Mouse (Mus musculus) kidney, postnatal 4 days (tissue): ENCODE measurements around the gene Taok3.

ENCODE experiments used
- DNase-seq, 2 experiments: peaks; one replicate each; pipeline ENCODE4 v3.0.0; 2021; ENCODE audit warnings: mixed read lengths in 2 of 2

The Taok3 gene

DNA sequence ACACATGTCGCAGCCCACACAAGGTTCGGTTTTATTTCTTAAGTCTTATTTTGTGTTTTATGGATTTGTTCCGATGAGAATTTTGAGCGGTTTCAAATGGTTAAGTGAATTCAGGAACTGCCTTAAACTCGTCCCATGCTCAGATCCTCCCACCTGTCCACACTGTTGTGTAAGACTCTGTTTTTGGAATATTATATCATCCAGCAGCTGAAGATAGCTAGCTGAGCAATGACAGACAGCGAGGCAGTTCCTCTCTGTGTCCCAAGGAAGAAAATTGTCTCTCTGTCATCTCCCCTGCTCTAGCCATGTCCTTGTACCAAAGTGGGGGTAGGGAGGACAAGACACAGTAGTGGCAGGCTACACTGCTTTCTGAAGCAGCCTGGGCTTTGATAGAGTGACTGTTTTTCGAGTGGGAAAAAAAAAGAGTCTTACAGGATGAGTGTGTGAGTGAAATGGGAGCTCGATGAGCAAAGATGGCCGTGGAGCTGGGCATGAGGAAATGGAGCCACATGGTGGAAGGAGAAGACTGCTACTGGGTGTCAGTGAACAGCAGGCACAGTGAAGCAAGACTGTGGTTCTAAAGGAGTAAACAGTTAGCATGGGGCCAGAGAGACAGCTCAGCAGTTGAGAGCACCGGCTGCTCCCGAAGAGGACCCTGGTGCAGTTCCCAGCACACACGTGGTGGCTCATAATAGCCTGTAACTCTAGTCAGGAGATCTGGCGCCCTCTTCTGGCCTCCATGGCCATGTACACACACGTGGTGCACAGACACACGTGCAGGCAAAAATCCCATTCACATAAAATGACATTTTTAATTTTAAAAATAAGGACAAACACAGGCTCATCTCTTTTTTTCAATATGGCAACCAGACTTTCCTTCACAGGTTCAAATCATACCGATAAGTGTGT lies 27.5 kb downstream of the Taok3 start:
- no peak for DNase-seq

DNA sequence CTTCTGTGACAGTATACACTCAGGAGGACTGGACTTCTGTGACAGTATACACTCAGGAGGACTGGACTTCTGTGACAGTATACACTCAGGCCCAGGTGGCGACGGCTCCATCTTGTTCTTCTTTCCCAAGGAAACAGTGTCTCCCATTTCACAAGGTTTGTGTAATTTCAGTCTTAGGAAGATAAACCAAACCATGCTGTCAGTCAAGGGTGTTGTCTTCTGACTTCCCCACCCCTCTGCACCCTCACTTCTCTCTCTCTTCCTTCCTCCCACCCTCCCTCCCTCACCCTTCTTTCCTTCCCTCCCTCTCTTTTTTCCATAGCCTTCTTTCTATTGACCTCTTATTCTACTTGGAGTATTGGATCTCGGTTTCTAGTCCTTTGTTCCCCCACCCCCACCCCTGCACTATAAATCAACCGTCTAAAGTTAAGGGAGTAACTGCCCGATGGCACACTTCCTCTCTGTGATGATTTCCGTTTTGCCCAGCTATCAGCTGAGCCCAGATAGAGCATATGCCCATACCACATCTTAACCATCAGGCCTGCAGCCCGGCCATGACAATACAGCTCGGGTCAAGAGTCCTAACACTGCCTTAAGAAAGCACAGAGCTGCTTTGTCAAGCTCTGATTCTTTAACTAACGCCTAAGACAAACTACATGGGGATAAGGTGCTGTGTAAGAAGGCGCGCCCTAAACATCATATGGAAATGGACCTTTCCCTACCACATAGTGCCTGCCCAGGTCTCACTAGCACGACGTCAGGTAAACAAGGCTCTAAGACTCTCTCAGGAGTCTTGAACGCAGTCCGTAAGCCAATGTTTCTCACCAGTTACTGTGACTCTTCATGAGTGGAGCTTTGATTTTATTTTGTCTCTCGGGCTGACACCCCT lies 29.4 kb downstream of the Taok3 start:
- DNase-seq: no peak

DNA sequence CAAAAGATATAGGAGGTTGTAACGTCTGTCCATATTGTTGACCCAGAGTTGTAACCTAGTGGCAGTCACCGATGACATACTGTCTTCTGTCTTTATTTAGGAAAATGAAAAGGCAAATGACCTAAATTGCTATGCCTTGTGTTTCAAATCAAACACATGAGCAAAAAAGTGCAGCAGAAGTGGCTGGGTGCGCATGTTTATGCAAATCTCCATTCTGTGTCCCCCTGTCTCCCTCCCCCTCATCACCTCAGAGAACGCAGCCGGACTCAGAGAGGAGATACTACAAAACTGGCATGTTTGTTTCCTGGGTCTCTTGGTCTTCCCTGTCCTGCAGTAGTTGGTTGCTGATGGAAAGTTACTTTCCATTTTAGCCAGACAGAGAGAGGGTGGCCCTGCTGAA lies 30.1 kb downstream of the Taok3 start:
- no peak for DNase-seq

DNA sequence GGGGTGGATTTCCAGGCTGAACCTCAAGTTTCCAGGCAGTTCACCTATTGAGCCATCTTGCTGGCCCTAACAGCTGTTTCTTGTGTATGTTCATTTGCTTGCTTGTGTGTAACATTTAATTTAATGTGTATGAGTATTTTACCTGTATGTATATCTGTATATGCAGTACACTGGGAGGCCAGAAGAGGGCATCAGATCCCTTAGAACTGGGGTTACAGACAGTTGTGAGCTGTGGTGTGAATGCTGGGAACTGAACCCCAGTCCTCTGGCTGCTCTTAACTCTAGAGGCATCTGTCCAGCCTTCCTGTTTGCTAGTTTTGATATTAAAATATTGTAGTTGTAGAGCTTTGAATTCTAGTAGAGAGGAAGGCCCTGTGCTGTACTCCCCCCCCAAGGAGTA lies 33.0 kb downstream of the Taok3 start:
- DNase-seq: no peak

DNA sequence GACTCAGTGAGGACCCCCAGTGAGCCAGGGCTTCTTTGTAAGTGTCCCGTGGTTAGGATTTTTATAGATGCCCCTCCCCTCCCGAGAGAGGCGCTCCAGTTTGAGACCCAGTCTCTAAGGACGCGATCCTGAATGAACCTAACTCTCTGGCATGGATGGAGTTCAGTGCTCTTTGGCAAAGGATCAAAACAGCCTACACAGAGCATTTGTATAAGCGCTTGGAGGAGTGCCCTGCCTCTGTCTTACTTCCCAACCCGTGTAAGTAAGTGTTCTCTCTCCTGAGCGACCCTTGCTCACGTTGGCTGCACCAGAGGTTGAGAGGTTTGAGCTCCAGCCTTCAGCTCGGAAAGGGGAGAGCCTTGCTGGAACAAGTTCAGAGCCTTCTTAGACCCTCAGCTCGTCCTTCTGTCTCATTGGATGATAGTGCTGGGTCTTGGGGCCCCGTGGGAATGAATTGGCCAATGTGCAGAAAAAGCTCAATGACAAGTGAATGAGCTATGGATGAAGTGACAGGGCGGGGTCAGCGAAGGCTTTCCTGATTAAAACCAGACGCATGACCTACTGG lies 33.7 kb downstream of the Taok3 start:
- peak; percentile 57 to 74 for DNase-seq

DNA sequence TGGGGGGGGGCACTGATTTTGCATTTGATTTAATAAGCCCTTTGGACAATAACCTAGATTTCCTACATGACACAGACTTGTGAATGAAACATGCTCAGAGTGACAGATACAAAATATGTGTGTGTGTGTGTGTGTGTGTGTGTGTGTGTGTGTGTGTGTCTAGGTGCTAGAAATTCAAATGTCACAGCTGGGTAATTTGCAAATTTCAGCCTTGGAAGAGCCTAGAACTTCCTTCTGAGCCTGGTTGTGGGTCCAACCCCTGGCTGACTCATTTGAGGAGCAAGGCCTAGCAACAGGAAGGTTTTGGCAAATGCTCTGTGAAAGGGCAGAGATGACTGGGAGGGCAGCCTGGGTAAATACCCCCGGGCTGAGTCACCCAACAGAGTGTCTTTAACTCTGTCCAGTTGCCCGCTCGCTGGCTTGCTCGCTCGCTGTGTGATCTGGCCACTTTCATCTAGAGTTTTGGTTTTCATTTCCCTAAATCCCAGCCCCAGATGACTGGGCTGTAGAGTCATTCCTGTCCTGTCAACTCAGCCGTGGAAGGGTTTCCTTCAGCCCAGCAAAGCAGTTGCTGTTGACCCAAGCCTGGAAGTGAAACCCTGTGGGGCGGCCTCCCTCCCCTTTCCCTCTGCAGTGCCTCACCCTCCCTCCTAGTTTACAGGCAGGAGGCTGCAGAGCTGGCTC lies 38.5 kb downstream of the Taok3 start:
- peak; percentile 43 to 55 for DNase-seq

DNA sequence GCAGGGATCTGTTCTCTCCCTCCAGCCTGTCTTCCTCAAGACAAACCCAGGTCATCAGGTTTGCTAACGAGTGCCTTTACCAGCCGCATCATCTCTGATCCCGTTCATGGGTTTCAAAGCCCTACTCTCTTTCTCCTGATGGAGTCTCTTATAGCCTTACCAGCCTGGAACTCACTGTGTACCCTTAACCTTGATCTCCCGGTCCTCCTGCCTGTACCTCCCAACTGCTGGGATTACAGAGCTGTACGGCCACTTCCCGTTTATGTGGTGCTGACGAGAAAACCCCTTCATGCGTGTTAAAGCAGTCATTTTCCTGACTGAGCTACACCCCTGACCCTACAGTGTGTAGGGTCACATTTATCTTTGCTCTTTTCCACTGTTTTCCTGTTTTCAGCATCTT lies 39.4 kb downstream of the Taok3 start:
- peak in 1 of 2 experiments; percentile 18 for DNase-seq

DNA sequence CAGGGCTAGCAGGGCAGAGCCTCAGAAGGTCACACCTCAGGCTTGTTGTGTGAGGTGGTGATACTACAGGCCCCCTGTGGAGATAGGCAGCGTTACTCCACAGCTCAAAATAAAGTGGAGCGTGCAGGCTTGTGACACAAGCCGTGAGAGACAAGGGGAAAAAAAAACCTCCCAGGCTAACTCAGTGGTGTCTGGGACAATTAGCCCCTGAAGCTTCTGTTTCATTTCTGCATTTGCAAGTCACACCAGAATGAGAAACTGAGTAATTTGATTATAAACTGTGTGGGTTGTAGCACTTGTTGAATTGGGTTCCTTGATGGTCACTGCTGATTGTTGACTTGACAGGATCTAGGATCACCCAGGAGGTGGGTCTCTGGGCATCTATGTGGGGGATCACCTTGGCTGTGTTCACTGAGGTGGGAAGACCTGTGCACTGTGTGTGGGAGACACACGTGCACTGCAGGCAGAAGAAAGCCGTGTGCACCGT lies 39.9 kb downstream of the Taok3 start:
- no peak for DNase-seq

DNA sequence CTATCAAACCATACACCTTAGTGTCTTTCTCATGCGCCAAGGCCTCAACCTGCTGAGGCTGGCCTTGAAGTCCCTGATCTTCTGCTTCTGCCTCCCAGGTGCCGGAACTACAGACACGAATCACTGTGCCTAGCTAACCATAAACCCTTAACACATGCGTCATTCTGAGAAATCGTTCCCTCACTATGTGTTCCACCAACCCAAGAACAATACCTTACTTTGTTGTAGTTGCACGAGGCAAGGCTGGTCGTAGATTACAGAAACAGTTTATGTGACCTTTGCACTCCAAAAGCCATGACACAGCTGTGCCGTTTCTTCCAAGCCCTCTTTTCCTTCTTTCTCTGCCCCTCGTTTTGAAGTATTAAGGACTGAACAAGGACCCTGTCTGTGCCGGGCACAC lies 40.6 kb downstream of the Taok3 start:
- DNase-seq: no peak

DNA sequence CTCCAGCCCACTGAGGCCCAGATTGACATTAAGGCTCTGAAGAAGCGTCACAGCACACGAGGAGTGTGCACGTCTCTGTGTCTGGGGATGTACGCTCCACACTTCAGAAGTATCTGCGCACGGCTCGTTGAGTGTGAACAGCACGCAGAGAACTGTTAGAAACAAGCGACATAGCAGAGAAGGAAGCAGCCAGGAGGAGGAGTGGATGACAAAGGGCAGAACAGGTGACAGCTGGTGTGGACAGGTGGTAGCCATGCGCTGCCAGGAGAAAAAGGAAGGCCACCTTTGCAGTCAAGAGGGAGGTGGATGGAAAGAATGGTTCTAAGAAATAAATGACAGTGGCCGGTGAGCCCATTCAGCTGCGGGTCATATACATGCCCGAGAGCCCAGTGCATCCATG lies 43.9 kb downstream of the Taok3 start:
- DNase-seq: no peak

DNA sequence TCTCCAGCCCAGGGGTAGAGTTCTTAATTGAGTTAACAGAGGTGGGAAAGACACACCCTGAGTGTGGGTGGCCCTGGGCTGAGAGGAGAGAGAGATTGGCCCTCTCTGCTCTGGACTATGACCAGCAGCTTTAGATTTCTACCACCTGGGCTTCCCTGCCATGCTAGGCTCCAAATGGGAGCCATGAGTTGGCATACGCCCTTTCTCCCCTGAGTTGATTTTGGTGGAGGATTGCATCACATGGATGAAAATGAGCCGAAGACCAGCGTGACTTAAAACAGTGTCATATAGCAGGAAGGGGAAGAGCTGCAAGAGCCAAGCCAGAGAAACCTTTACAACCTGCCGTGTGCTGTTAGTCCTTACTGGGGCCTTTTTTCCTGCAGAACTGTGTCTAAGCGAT lies 44.6 kb downstream of the Taok3 start:
- no peak for DNase-seq

DNA sequence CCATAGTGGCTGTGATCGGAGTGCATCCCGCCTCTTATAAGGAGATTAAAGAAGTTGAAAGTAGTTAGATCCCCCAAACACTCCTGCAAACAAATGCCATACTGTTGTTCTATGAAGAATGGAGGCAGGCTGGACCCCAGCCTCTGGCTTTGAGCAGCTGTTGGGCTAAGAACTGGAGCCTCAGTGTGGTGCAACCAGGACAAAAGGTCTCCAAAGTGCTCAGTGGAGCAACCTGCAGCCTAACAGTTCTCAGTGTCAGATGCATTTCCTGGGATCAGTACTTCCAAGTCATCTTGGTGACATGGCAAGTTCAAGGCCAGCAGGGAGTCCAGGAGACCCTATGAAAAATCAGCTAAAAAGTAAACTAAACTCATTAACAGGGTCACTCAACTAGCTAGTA lies 45.0 kb downstream of the Taok3 start:
- no peak for DNase-seq

DNA sequence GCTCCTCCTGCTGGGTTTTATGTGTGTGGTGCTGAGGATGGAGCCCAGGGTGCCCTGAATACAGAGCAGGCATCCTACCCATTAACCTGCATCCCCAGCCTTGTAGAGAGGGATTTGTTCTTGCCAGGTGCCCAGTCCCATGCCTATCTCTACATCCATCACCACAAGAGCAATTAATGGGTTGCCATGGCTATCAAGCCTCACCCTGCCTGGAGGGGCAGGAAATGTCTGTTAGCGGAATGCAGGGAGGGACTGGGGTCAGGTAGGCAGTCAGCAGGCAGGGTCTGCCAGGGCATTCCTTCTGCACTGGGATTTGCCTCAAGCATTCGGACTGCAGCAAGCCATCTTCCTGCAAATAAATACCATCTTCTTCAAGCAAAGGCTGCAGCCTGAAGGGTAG lies 46.0 kb downstream of the Taok3 start:
- DNase-seq: no peak

DNA sequence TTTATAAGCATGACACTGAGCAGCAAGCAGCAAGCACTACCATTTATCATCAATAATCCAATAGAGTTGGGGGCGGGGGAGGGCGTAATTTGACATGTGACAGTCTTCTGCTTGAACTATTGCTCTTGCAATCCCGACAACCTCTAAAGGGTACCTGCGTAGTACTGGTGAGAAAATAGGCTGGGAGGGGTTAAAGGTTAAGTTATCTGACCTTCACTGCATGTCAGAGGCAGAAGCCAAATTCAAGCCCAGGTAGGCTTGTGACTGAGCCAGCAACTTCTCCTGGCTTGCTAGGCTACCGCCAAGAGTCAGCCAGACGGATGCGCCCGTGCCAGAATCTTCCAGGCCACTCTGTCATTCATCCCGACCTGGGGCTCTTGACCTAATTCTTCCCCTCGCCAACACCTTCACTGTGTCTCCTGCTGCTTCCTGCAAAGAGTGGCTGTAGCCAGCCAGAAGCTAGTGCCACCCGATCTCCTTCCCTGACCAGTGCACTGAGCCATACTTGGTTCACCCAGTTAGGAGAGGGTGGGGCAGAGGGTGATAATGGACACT lies 47.0 kb downstream of the Taok3 start:
- no peak for DNase-seq

DNA sequence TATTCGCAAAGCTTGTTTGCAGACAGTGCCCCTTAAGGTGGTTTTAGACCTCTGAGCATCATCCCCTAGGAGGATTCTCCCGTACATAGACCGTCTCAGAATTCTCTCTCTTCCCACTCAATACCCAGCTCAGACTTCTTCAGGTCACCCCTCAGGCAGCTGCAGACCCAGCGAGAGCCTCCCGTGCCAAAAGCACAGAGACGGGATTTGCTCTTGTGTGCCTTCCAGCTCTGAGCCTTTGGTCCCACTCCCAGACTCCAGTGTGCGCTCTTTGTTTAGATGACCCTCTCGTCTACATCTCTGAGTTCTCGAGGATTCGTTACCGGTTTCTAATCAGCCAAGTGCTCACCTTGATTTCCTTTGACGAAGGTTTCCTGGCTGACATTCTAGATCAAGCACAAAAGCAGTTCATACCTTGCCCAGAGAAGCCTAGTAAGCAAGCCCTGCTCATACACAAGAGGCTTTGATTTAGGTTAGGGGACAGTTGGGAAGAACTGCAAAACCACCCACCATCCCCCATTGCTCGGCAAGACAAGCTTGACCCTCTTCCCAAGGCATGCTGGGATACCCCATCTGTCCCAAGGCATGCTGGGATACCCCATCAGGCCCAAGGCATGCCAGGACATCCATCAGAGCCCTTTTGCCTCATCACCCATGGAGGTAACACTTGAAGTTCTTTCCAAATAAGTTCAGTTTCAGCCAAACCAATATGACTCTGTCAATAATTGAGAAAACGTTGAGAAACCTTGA lies 48.6 kb downstream of the Taok3 start:
- DNase-seq: no peak

DNA sequence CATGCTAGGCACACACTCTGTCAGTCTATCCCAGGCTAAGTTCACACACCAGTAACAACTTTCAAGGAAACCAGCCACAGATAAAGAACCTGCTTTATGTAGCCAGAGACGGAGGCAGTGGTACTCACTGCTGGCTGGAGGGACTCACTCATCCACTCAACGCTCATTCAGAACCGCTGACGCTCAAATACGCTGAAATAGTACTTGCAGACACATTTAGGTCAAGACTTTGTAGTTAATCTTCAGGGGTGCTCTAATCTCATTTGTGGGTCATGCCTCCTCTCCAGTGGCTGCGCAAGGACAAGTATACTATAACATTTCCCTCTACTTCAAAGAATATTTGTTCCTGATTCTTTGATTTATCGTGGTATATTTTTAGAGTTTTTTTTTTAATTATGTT lies 54.1 kb downstream of the Taok3 start:
- DNase-seq: no peak

DNA sequence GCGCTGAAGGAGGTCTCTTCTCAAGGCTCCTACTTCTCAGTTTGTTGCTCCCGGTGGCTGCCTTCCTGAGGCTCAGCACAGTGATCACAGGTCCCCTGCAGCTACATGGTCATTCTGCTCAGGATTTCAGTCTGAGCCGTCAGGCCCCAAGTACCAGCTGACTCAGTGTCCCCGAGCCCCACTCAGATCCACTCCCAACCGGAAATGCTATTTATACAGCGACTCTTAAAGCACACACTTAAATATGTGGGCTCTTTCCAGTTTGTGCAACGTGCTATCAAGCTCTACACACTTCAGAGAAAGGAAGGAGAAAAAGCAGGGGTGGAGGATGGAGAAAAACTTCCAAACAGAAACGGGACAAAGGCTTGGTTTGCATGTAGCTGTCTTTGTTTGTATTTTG lies 56.0 kb downstream of the Taok3 start:
- no peak for DNase-seq

DNA sequence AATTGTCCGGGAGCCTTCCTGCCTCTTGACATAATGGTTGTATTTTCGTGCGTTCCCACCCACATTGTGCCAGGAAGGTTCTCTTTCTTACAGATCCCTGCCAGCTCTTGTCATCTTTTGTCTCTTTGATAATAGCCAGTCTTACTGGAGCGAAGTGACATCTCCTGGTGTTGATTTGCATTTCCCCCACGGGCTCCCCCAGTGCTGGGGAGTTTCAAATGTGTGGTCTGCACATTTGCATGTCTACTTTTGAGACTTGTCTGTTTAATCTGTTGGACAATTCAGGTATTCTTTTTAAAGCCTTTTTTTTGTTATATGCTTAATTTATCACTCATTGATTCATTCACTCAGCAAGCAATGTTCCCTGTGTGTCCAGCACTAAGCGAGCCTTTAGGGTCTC lies 58.1 kb downstream of the Taok3 start:
- no peak for DNase-seq

DNA sequence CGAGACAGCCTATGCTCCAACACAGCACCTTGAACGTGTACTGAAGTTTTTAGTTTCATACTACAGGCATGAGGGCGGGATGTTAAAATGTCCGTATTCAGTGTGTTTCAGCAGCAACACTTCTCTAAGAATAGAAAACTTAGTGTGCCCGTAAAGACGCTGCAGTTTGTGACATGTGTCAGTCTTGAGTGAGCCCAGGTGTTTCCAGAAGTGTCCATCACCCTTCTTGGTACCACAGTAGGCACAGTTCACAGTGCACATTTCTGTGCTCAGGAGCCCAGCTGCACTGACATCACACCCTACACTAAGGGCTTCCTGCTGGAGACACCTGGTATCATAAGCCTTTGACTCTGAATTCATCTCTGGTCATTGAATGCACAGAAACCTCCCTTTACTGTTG lies 58.6 kb downstream of the Taok3 start:
- DNase-seq: no peak

DNA sequence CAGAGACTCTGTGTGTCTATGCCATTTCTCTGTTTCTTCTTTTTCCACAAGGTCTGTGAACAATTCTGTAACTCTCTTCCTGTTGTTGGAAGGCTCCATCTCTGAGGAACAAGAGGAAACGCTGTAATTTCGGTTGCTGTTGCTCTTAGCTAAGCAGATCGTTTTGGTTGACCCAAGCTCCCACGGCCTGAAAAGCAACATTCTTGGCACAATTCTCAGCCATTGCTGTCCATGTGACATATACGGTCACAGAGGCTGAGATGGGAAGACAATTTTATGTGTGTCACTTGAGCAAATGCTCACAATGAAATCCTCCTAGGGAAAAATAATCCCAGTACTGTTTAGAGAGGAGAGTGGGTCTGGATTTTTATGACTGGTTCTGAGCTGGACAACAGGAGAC lies 62.0 kb downstream of the Taok3 start:
- DNase-seq: no peak

DNA sequence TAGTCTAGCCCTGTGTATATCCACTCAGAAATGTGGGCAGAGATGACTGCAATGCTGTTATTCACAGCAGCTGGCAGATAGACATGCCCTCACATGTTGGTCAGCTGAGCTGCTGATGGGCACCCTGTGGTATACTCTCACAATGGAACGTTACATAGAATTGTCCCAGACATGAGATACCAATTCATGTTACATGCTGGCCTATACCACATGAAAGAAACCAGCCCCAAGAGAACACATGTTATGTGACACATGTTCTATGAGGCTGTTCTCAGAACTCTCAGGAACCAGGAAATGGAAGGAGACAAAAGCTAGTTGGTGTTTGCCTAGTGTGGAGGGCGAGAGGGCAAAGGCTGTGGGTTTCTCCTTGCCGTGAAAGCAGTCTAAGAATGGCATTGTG lies 62.5 kb downstream of the Taok3 start:
- DNase-seq: no peak

DNA sequence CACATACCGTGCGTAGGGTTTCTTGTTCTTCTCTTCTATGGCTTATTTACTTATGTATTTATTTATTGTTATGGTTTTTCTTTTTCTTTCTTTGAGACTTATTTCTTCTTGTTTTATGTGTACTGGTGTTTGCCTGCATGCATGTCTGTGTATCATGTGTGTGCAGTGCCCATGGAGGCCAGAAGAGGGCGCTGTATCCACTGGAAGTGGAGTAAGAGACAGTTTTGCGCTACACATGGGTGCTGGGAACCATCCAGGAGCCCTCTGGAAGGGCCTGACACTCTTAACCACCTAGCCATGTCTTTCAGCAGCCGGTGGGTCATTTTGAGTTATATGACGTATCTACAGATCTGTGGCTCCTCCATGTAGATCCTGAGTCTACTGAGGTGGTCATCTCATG lies 64.9 kb downstream of the Taok3 start:
- no peak for DNase-seq
